Mouse (Mus musculus) midbrain, embryonic 15.5 days (tissue): ENCODE data around the gene Mrps6. TPM values are rescaled to one million over a fixed set of nuclear protein-coding genes. Genes with fewer than 3 reads are reported as not detected.

Experiments
- polyA plus RNA-seq: library from polyadenylated mRNA; unstranded; fragments of >200 nt; fragmentation: Nextera tagmentation; extraction: Ambion mirVana; gene quantifications from 2 replicates; pipeline ENCODE4 v1.2.1, GENCODE M21; 2015

The Mrps6 gene
- polyA plus RNA-seq, 1 experiment from 2014 or later = 163 TPM

Other genes with a start within 250 kb of the Mrps6 start
- 0.72 and 0.73 TPM in 2 replicates for gene Gm49711, start within 50 bp of the Mrps6 start, polyA plus RNA-seq
- gene Slc5a3, start 52 bp downstream of the Mrps6 start, polyA plus RNA-seq = 18.3 and 21.3 TPM in 2 replicates
- gene Kcne2, start 234.1 kb downstream of the Mrps6 start, polyA plus RNA-seq = 6.8 and 7.6 TPM in 2 replicates
- 57.3 and 58.1 TPM in 2 replicates for gene Smim11, start 243.0 kb downstream of the Mrps6 start, polyA plus RNA-seq